Mouse (Mus musculus): ENCODE data around the gene Ybx1. TPM values are rescaled to one million over a fixed set of nuclear protein-coding genes. Genes with fewer than 3 reads are reported as not detected.

The Ybx1 gene
- total RNA-seq, 2 experiments from 2014 or later, result 605 to 611 TPM

- no peak for DNase-seq (ENCODE audit: low spot score in 2 of 2)
Observed at GRCm38 (mm10) chr4:119275226-119275625, 19.2 kb downstream of the Ybx1 start.

GRCm38 (mm10) chr4:119274627-119275026, 19.8 kb downstream of the Ybx1 start:
- DNase-seq (ENCODE audit: low spot score in 2 of 2), result no peak

- DNase-seq (ENCODE audit: low spot score in 2 of 2), result no peak
Observed at GRCm38 (mm10) chr4:119266606-119267005, 27.8 kb downstream of the Ybx1 start.

GRCm38 (mm10) chr4:119263459-119263858, 30.9 kb downstream of the Ybx1 start:
- DNase-seq (ENCODE audit: low spot score in 2 of 2), result no peak

GRCm38 (mm10) chr4:119262483-119262882, 31.9 kb downstream of the Ybx1 start:
- DNase-seq (ENCODE audit: low spot score in 2 of 2), result no peak

- no peak for DNase-seq (ENCODE audit: low spot score in 2 of 2)
Observed at GRCm38 (mm10) chr4:119261087-119261713, 33.2 kb downstream of the Ybx1 start.

GRCm38 (mm10) chr4:119259344-119260254, 34.8 kb downstream of the Ybx1 start:
- DNase-seq (ENCODE audit: low spot score in 2 of 2), result no peak

DNA sequence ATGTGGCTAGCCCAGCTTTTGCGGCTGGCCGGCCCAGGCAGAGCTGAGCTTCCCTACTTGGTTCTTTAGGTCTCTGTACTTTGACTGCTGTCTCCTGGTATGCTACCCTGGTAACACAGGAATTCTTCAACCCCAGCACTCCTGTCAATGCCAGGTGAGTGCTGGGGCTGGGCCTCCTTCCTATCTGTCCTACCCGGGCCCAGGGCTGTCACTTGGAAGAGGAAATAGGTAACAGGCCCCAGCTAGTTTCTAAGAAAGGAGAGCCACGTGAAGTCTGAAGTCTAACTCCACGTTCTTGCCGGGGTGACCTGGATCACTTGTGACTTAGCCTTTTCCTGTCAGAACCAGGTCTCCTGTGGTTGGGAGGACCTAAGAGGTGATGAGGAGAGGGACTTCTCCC, 37.3 kb downstream of the Ybx1 start:
- no peak for DNase-seq (ENCODE audit: low spot score in 2 of 2)

DNA sequence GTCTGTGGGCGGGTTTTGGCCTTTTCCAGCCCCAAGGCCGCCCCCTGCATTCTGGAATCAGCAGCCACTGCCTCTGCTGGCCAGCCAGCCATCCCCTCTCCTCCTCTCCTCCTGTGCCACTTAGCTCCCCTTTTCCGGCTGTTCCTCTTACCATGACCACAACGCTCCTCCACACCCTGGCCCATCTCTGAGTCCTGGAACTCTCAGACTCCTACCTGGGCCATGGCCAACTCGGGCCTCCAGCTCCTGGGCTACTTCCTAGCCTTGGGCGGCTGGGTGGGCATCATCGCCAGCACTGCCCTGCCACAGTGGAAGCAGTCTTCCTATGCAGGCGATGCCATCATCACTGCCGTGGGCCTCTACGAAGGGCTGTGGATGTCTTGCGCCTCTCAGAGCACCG, 39.1 kb downstream of the Ybx1 start, which contains the start of gene Cldn19:
Gene Cldn19 (plus strand): TSS at position 64 of the 400 bp plus-strand sequence.
- DNase-seq (ENCODE audit: low spot score in 2 of 2), result no peak

- DNase-seq (ENCODE audit: low spot score in 2 of 2), result no peak
Observed at GRCm38 (mm10) chr4:119254012-119254618, 40.3 kb downstream of the Ybx1 start.

GRCm38 (mm10) chr4:119252025-119252808, 42.2 kb downstream of the Ybx1 start:
- no peak for DNase-seq (ENCODE audit: low spot score in 2 of 2)

GRCm38 (mm10) chr4:119248407-119248965, 45.9 kb downstream of the Ybx1 start:
- no peak for DNase-seq (ENCODE audit: low spot score in 2 of 2)

DNA sequence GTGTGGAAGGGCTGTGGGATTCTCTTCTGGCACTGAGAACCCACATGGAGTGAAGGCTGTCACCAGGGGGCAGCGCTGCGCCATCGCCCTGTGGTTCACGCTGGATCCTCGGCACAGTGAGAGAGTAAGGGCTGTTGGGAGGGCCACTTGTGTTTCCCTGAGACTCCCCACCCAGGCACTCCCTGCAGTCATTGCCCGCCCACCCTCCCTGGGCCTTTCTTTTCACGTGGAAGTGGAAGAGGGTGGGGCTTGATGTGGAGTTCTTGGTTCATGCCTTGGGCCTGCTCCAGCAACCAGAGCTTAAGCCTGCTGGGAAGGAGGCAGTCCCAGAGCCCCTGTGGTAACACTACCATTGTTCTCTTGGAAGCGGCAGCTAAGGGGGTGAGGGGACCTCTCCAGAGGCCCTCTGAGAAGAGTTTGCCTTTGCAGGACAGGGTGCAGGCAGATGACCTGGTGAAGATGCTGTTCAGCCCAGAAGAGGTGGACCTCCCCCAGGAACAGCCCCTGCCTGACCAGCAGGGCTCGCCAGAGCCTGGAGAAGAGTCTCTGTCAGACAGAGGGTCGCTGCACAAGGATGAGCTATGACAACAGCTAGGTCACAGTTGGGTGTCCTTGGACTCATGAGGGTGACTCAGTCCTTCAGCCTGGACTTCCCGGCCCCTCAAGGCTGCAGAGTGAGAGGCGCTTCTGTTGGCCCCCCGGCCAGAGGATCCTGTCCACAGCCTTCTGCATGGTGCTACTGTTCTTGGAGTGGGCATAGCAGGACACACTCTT, 46.8 kb downstream of the Ybx1 start:
- DNase-seq (ENCODE audit: low spot score in 2 of 2), result peak; percentile 53 to 74

DNA sequence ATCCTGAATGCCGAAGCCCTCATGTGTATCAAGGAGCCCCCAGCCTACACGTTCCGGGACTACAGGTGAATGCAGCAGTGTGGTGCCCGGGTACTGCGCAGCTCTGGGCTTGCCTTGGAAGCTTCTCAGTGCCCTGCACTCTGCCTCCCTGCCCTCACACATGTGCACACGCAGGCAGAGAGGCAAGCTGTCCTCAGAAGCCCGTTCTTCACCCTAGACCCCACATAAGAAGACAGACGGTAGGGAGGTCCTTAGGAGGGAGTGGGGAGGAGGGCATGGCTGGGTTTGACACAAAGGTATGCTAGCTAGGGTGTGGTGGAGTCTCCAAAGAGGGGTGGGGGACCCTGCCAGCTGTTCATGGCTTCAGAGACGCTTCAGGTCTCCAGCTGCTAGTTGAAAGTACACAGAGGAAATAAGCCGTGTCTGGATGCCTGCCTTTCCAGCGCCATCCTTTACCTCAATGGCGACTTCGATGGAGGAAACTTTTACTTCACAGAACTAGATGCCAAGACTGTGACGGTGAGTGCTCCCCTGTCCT, 47.6 kb downstream of the Ybx1 start:
- no peak for DNase-seq (ENCODE audit: low spot score in 2 of 2)

- no peak for DNase-seq (ENCODE audit: low spot score in 2 of 2)
Observed at GRCm38 (mm10) chr4:119245961-119246360, 48.4 kb downstream of the Ybx1 start.

GRCm38 (mm10) chr4:119245556-119245955, 48.8 kb downstream of the Ybx1 start:
- DNase-seq (ENCODE audit: low spot score in 2 of 2), result no peak

DNA sequence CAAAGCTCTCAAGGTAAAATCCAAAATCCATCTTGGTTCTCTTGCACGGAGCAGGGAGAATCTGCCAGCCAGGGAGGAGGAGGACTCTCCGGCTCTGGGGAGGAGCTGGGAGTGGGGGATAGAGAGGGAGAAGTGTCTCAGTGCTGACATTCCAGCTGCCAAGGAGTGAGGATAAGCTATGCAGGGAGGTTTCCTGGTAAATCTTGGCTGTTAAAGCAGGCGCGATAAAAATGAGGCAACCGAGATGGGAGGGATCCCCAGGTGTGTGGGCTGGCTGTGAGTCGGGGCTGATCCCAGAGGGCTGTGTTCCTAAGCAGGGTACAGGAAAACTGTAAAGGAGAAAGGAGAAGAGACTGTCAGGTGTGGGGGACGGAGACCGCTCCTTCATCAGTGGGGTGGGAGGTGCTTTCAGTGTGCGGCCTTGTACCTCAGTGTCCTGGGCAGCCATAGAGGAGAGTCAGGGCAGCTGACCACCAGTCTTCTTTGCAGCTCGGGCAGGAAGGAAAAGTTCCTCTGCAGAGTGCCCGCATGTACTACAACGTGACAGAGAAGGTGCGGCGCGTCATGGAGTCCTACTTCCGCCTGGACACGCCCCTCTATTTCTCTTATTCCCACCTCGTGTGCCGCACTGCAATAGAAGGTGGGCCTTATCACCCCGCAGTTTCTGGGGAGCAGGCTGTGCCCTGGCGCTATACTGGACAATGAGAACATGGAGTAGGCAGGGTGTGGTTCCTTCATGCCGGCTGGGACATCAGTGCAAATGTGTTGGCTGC, 49.8 kb downstream of the Ybx1 start:
- no peak for DNase-seq (ENCODE audit: low spot score in 2 of 2)

GRCm38 (mm10) chr4:119242571-119242970, 51.8 kb downstream of the Ybx1 start:
- DNase-seq (ENCODE audit: low spot score in 2 of 2), result no peak

DNA sequence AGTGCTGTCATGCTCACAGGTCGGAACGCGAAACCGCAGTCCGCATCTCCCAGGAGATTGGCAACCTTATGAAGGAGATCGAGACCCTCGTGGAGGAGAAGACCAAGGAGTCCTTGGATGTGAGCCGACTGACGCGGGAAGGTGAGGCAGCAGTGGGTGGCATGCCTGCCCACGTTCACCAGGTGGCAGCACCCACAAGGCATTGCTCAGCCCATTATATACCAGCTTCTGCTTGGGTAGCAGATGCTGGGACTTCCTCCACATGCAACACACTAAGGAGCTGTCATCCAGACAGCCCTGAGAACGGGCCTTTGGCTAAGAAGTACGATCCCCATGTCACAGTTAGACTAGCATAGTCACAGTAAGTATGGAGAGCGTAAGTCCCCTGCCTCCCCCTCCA, 52.7 kb downstream of the Ybx1 start:
- DNase-seq (ENCODE audit: low spot score in 2 of 2), result no peak

Data from gastrocnemius, postnatal 4 days (tissue).